Mouse (Mus musculus): ENCODE measurements around the gene Gpc1. TPM values are rescaled to one million over a fixed set of nuclear protein-coding genes. Genes with fewer than 3 reads are reported as not detected.

Gpc1 gene
- polyA plus RNA-seq, 1 experiment from 2014 or later: 131 TPM

DNA sequence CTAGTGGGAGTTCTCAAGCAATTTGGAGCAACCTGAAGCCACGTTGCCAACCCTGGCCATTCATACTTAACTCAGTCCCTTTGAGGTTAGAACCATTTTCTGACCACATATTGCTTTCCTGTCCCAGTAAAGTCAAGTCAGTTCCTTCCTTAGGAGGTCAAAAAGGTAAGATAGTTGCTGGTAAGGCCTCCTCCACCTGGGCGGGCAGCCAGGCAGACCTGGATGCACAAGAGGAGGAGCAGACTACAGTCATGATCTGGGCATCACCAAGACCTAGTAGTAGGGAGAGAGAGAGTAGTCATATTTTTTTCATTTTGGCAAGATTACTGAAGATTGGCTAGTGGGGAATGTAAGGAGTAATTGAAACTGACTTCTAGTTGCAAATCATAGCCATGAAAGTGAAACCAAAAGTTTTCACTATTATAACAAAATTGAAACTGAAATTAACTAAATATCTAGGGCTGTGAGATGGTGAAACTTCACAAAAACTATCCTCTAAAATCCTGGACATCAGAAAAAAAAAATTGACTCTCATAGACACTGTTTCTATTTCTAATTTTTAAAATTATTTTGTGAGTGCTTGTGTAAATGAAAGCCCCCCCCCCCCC lies 74.4 kb downstream of the Gpc1 start:
- ChIA-PET CTCF (no interaction called here), POLR2A (no interaction called here)
- in situ Hi-C loops (cut with MboI; ENCODE audit: low pct_unique_long_range_greater_than_20kb): no loop called here
- TF ChIP-seq CTCF (IDR thresholded peaks at IDR 0.05): no peak
- DNase-seq (ENCODE audit: low read depth, low spot score) (no peak), ATAC-seq (no peak)
- no peaks in the 10 kb centered on the region for H3K27me3 ChIP-seq

DNA sequence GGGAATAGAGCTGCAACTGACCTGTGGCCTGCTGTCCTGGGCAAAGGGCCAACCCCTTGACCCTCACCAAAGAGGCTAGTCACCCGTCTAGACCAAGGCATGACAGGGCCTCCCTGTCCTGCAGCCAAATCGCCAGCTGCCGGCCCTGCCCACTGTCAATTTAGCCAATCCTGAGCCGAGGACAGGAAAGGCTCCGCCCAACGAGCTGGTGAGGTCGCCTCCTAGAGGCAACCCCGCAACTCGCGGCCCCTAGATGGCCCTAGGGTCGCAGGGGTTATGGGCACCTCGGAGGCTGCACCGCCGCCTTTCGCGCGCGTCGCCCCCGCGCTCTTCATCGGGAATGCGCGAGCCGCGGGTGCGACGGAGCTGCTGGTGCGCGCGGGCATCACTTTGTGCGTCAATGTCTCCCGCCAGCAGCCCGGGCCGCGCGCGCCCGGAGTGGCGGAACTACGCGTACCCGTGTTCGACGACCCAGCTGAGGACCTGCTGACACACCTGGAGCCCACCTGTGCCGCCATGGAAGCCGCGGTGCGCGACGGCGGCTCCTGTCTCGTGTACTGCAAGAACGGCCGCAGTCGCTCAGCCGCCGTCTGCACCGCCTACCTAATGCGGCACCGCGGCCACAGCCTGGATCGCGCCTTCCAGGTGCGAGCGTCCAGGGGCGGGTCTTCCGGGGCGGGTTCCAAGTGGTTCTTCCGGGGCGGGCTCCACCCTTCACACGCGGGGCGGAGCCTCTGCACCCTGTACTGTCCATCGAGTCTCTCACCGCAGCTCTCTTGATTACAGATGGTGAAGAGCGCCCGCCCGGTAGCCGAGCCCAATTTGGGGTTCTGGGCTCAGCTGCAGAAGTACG lies 75.6 kb downstream of the Gpc1 start, which contains the start of gene Dusp28:
Gene Dusp28, plus strand, starts transcription at position 203 of the 853 bp plus-strand sequence.
- POLR2A ChIA-PET: interaction anchor here (0.8 to 1.0 kb wide), 2 partner anchors 31 to 265 kb away, joined by 3 read pairs; partner anchors contain the start of gene Cops9
- in situ Hi-C loops (cut with MboI; ENCODE audit: low pct_unique_long_range_greater_than_20kb): no loop called here
- CTCF ChIA-PET: interaction anchor here (0.6 to 1.6 kb wide), 4 partner anchors 22 to 66 kb away, joined by 3 read pairs; no protein-coding TSS in a partner anchor
- peak; percentile 74 for DNase-seq (ENCODE audit: low read depth, low spot score)
- peak; percentile 79 for ATAC-seq
- H3K27me3 ChIP-seq: no peaks in the 10 kb centered on the region
- TF ChIP-seq CTCF (IDR thresholded peaks at IDR 0.05): no peak

DNA sequence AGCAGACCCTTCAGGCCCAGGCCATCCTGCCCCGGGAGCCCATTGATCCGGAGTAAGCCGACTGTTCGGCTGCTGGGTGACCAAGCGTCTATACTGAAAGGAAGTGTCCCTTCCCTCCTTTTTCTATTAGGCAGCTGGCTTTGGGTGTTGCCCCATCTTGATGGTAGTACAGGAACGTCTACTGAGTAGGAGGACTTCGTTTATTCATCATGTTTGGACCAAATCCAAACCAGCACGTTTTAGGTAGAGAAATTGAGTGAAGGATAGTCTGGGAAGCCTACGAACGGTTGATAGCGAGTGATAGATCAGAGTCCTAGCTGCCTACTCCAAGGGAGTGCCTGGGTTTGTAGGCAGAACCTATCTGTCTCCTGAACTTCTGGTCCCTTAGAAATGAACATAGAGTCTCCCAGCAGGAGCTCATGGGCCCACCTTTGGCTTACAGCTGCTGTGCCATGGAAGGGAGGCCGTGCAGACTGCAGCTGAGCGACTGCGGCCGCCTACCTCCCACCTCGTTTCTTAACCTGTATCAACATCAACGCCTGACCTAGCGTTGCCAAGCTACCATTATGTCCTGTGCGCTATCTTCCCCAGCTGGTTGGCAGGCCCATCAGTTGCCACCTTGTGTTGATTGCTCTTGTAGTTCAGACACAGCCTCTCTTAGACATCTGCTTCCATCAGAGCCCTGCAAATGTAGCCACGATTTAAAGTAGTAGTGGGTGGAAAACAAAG lies 76.4 kb downstream of the Gpc1 start:
- in situ Hi-C loops (cut with MboI; ENCODE audit: low pct_unique_long_range_greater_than_20kb): no loop called here
- CTCF ChIA-PET: interaction anchor here (1.3 to 1.6 kb wide), 3 partner anchors 21 to 29 kb away, joined by 3 read pairs; no protein-coding TSS in a partner anchor
- no peaks in the 10 kb centered on the region for H3K27me3 ChIP-seq

DNA sequence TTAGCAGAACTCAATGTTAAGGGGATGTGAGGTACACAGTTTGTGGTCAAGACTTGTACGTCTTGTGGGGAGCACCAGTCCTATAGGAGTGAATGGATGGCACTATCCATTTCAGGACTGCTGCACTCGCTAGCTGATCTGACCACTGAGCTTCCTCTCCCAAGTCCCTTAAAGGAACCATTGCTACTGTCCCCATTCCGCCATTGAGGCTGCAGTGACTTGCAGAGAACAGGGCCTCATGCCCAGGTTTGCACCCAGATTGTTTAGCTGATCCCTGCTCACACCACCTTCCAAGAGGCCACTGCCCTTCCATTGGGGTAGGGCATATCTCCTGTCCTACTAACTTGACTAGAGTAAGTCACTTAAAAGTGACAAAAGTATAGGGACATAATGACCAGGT lies 77.2 kb downstream of the Gpc1 start:
- DNase-seq (ENCODE audit: low read depth, low spot score): no peak
- in situ Hi-C loops (cut with MboI; ENCODE audit: low pct_unique_long_range_greater_than_20kb): no loop called here
- POLR2A ChIA-PET: no interaction called here
- no peaks in the 10 kb centered on the region for H3K27me3 ChIP-seq
- no peak for TF ChIP-seq CTCF (IDR thresholded peaks at IDR 0.05)
- no peak for ATAC-seq
- CTCF ChIA-PET: interaction anchor here (1.6 kb wide), 1 partner anchor 29 kb away, joined by 3 read pairs; no protein-coding TSS in a partner anchor

More for the DNA sequence above, 76.4 kb downstream of the Gpc1 start:
- ATAC-seq (no peak), DNase-seq (ENCODE audit: low read depth, low spot score) (no peak)
- no peak for TF ChIP-seq CTCF (IDR thresholded peaks at IDR 0.05)
- POLR2A ChIA-PET: interaction anchor here (1.0 kb wide), 1 partner anchor 266 kb away, joined by 3 read pairs; the partner anchor contains the start of gene Cops9

DNA sequence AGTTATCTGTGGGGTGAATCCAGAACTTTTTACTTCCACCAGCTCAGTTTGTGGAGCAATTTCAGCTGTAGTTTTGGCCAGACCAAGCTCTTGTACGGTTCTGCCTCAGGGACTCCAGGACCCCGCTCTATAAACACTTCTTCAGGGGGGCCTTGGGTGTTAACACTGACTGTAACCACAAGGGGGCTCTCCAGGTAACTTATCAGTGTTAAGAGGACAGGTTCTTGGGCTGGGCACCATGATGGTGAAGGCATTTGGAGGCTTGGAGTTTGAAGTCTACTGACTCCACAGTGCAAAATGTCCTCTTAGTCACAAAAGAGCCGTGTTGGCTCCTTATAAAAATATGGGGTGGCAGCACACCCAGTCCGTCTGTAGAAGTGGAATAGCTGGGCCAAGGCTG lies 77.6 kb downstream of the Gpc1 start:
- DNase-seq (ENCODE audit: low read depth, low spot score) (no peak), ATAC-seq (no peak)
- CTCF ChIA-PET: interaction anchor here (1.2 kb wide), 1 partner anchor 9 kb away, joined by 3 read pairs; no protein-coding TSS in a partner anchor
- H3K27me3 ChIP-seq: no peaks in the 10 kb centered on the region
- in situ Hi-C loops (cut with MboI; ENCODE audit: low pct_unique_long_range_greater_than_20kb): no loop called here
- POLR2A ChIA-PET: no interaction called here
- TF ChIP-seq CTCF (IDR thresholded peaks at IDR 0.05): no peak

Other genes starting within 250 kb of the Gpc1 start
- not detected for gene Olfr1412, start 245.9 kb upstream of the Gpc1 start, polyA plus RNA-seq (2021)
- gene Olfr1411, start 237.2 kb upstream of the Gpc1 start, polyA plus RNA-seq (2021): not detected
- gene Olfr1410, start 225.9 kb upstream of the Gpc1 start, polyA plus RNA-seq (2021): not detected
- not detected for gene Olfr12, start 213.9 kb upstream of the Gpc1 start, polyA plus RNA-seq (2021)
- 240 TPM for gene Cops9, start 189.7 kb upstream of the Gpc1 start, polyA plus RNA-seq (2021)
- 0.08 TPM for gene Otos, start 182.8 kb upstream of the Gpc1 start, polyA plus RNA-seq (2021)
- 0.45 TPM for gene Ankmy1, start 71.3 kb downstream of the Gpc1 start, polyA plus RNA-seq (2021)
- 8.9 TPM for gene Dusp28, start 75.3 kb downstream of the Gpc1 start, polyA plus RNA-seq (2021)
- 62.7 TPM for gene Rnpepl1, start 79.1 kb downstream of the Gpc1 start, polyA plus RNA-seq (2021)
- gene Capn10, start 102.7 kb downstream of the Gpc1 start, polyA plus RNA-seq (2021): 37.7 TPM
- gene Gpr35, start 119.2 kb downstream of the Gpc1 start, polyA plus RNA-seq (2021): not detected
- gene Aqp12, start 174.7 kb downstream of the Gpc1 start, polyA plus RNA-seq (2021): not detected